Mouse (Mus musculus): ENCODE data around the gene Spz1.

The Spz1 gene

DNA sequence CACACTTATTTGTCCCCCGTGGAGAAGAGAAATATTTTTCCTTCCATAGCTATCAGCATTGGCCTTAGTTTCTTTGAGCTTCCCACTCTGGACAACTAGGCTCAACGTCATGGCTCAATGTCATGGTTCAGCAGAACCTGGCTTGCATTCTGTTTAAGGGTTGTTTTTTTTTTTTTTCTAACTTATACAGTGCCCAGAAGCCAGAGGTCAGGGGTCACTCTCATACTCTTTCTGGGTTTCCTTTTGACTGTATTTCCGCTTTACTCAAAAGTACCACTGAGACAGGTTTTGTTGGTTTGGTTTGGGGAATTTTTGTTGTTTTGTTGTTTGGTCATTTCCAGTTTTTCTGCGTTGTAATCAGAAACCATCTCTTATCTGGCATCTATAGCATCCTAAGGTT, 2.2 kb upstream of the Spz1 start:
- no peak for DNase-seq (ENCODE audit: low spot score)

DNA sequence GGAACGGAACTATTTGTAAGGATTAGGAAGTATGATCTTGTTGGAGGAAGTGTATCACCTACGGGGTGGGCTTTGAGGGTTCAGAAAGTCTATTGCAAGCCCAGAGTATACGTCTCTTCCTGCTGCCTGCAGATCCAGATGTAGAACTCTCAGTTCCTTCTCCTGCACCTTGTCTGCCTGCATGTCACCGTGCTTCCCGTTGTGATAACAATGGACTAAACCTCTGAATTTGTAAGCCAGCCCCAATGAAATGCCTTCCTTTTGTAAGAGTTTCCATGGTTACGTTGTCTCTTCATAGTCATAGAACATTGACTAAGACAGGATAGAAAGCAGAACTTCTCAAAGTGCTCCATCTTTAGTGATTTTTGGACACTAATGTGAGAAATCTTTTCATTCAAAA, 716 bp upstream of the Spz1 start:
- DNase-seq (ENCODE audit: low spot score), result no peak

DNA sequence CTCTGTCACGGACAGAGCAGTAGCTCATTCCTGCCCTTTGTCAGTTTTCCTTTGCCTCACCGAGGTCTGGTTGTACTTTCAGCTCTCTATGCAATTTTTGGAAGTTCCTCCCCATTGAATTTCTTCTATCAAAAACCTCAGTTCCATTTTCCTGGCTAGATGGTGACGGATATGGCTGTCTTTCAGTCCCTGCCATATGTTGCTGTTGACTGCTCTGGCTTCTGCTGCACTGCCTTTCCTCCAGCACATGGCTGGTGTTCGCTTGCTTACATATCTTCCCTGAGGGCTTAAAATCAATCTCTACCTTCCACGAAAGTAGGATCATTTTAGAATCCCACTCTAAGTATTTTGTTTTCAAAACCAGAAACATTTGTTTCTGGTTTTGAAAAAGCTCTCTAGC, 16.5 kb downstream of the Spz1 start:
- DNase-seq (ENCODE audit: low spot score), result no peak

DNA sequence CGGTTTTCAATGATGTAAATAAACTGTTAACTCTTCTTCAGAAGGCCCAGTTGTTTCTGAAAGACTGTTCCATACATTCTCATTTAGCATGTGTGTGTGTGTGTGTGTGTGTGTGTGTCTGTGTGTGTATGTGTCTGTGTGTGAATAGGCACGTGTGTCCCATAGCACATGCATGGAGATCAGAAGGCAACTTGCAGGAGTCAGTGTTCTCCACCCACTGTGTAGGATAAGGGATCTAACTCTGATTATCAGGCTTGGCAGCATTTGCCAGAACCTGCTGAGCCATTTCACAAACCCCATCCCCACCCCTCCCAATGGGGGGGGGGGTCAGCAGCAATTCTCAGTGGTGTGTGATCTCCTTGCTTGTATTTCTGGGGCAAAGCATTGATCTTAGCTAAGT, 18.7 kb downstream of the Spz1 start:
- DNase-seq (ENCODE audit: low spot score), result no peak

DNA sequence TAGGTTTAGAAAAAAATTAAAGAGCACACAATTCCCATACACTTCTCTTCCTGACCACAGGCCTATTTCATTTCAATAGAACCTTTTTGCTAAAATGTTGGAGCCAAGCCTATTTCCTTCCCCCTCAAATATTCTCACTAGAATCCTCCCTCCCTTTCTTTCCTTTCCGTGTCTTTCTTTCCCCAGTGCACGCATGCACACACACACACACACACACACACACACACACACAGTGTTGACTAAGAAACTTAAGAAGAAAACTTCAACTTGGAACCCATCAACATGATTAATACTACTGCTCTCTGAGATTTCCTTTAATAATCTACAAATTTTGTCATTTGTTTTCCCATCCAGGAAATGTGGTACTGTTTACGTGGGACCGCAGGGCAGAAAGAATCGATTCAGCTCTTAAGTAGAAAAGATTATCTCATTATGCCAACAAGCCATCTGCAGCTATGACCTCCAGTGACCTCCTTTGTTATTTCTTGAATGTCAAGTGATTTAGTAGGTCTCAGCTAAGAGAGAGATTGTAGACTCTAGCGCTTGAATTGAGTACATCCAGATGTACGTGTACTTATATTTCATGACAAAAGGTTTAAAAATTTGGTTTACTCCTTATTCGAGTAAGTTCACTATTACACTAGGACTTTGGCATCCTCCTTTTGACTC, 19.4 kb downstream of the Spz1 start:
- DNase-seq (ENCODE audit: low spot score), result no peak

DNA sequence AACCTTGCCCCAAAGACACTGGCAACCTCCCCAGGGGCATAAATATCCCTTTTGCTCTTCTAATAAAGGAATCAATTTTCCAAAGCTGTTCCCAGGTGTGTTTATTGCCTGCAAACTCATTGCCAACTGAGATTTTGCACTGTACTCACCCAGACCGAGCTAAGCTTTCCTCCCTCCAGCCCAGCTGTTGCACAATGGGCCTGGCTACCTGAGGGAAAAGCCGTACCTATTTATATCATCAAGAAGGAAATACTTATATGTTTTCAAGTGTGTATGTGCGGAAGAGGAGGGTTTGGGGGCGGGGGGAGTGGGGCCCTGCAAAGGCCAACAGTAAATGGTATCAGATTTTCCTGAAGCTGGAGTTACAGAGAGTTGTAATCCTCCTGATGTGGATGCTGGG, 28.9 kb downstream of the Spz1 start:
- DNase-seq (ENCODE audit: low spot score), result no peak

DNA sequence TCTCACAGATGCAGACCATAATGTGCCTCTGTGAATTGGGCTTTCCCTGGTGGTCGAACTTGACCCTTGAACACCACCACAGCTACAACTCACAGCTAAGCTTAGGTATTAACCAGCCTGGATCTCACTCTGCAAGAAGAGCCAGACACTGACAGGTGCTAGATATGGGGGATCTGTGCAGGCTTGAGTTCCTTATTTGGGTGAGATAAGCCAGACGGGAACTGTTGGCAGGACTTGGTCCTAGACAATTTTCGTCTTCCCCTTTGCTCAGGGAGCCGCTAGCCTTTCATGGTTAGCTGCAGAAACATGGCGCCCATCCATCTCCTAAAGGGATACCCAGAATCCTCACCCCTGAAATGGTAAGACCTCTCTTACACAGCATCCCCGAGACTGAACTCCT, 35.0 kb downstream of the Spz1 start:
- DNase-seq (ENCODE audit: low spot score), result no peak

DNA sequence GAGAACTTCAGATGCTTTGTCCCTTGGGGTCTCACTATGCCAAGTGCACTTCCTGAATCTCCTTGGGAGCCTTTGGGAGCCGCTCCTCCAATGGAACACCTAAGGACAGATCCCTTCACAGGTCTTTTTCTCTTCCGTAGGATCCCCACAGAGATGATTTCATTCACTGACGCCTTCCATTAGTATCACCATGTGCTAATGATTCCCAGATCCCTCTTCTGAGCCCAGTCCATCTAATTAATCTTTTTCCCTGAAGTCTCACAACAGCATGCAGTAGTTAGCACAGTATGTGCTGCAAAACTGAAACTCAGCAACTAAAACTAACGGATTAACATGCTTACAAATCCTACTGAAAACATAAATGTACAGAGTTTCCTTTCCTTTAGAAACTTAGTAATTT, 36.8 kb downstream of the Spz1 start:
- no peak for DNase-seq (ENCODE audit: low spot score)

DNA sequence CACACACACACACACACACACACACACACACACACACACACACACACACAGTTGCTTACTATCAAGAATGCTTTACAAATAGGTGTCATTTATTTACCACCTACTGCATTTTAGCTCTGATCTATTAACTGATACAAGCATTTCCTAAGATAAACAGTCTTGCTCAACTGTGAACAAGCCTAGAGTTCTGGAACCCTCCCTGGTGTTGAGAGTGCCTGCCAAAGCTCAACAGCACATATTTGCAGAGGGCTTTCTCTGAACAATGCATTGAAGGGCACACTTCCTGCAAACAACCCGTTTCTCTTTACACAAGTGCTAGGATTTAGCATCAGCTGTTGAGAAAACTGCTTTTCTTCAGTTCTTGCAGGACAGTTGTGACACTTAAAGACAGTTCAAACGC, 42.2 kb downstream of the Spz1 start:
- DNase-seq (ENCODE audit: low spot score), result no peak

DNA sequence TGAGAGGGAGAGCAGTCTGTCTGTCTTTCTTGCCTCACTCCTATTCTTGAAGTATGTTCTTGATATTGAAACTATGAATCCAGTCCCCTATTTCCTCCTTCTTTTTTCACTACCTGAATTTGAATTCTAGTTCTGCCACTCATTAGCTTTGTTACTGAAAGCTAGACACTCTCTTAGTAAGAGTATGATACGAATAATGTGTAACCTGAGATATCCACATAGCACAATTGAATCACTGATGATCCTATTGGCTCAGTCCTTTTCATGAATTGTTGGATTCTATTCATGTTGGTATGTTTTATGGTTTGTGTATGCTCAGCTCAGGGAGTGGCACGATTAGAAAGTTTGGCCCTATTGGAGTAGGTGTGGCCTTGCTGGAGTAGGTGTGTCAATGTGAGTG, 43.8 kb downstream of the Spz1 start:
- no peak for DNase-seq (ENCODE audit: low spot score)

DNA sequence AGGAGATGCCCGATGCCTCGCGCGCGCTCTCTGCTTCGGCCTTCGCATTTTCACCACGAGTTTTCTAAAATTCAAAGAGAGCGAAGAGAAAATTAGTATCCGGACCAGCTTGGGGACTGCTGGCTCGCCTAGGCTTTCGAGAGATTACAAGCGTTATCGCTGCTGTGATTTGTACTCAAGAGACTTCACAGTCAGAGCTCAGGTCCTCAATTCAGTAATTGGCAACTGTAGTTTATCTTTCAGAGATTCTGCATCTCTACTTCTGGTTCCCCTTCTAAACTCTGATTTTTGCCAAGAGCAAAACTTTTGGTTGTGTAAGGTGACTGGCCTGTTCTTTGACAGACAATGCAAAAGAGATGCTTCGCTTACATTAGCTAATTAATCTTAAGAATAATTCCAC, 44.7 kb downstream of the Spz1 start:
- no peak for DNase-seq (ENCODE audit: low spot score)

DNA sequence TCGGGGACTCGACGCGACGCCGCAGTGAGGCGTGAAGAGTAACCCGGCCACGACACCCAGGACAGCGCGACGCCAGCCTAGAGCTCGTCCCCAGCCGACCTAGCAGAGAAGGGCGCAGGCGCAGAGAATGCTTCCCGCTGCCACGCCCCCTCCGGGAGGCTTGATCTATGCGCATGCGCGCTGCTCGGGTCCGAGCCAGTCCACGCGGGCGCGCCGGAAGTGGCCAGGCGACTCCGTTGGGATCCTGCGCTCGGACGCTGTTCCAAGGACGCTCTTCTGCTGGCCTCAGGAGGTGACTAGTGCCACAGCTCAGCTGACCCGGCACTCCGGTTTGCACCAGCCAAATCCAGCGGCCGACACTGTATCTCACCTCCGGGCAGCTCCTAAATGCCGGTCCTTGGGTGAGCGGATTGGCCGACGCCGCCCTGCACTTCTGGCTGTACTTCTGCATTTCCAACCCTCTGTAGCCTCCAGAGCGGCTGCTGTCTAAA, 45.2 kb downstream of the Spz1 start, which contains the start of gene Zfyve16:
Gene Zfyve16, minus strand, starts transcription at position 148 of the 491 bp plus-strand sequence.
- peak; percentile 96 for DNase-seq (ENCODE audit: low spot score)

DNA sequence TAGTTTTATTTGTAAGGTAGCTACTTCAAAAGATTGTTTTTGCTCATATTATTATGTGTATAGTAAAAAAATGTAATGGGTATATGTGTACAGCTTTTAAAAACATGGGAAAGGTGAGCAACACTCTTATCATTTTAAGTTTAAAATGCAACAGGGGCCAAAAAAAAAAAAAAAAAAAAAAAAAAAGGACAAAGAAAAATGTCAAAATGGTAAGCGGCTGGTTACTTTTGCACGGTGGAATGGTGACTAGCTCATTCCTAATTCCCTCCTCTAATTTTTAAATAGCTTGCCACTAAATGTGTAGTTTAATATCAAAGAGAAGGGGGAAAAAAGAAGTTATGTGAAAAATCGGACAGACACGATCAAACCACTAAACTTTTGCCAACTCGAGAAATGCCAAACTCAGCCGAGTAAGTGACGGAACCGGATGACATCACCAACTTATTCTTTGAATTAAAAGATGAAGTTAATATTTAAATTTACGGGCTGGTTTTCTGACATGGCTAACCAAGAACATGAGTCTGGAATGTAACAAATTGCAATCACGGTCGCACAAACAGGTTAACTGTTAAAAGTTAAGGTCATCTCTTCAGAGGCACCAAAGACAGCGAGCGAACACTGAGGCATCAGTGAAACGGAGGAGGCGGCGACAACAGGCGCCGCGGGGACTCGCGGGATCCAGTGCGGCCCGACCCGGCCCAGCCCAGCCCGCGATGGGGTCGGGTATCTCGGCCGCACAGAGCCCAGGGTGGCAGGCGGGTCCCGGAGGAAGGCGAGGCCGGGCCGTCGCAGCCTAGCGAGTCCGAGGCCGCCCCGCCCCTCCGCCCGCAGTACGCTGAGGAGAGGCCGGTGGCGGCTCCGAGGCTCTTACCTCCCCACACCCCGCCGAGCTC, 45.9 kb downstream of the Spz1 start:
- DNase-seq (ENCODE audit: low spot score), result no peak

Data from layer of hippocampus, adult 11-12 months (tissue).